Mouse (Mus musculus) heart, adult 2 months (tissue): Measurements from ENCODE around the gene Gm20431. TPM values are rescaled to one million over a fixed set of nuclear protein-coding genes. Genes with fewer than 3 reads are reported as not detected.
A peak's percentile ranks its signal among the peaks of the same experiment; 100 is the strongest.

Source experiments
- DNase-seq, 2 experiments: peaks; one replicate each; pipeline ENCODE4 v3.0.0; 2021
- H3K27ac ChIP-seq: fragments of 200-600 bp; 2 replicates; pipeline ENCODE4 v1.8.1; 2022
- H3K27me3 ChIP-seq: fragments of 200-500 bp; 2 replicates; pipeline ENCODE4 v1.6.1; 2012; ENCODE audit warnings: mild to moderate bottlenecking, low read length, inconsistent platforms, mixed read lengths; ENCODE audit not compliant: control insufficient read depth, insufficient read depth
- H3K36me3 ChIP-seq: fragments of 200-500 bp; 2 replicates; pipeline ENCODE4 v1.6.1; 2012; ENCODE audit warnings: low read length, inconsistent platforms; ENCODE audit not compliant: control insufficient read depth, insufficient read depth
- H3K4me1 ChIP-seq: fragments of 200-500 bp; 2 replicates; pipeline ENCODE4 v1.6.1; 2011; ENCODE audit warnings: low read length; ENCODE audit not compliant: control insufficient read depth, insufficient read depth
- H3K4me3 ChIP-seq: fragments of 200-600 bp; 2 replicates; pipeline ENCODE4 v1.8.1; 2022
- H3K79me2 ChIP-seq: fragments of 200-500 bp; replicated peaks from 2 replicates; pipeline ENCODE4 v1.6.1; 2012; ENCODE audit warnings: mild to moderate bottlenecking, inconsistent platforms, low read length, moderate library complexity, mixed read lengths; ENCODE audit not compliant: control insufficient read depth, insufficient read depth
- H3K9ac ChIP-seq: fragments of 200-500 bp; 2 replicates; pipeline ENCODE4 v1.6.1; 2012; ENCODE audit warnings: low read depth, mild to moderate bottlenecking, control low read depth, inconsistent platforms, low read length, mixed read lengths
- CTCF ChIP-seq: fragments of 200-600 bp; IDR thresholded peaks from 2 replicates; pipeline ENCODE4 v1.8.1; 2022; ENCODE audit warnings: antibody characterized with exemption, mild to moderate bottlenecking, moderate library complexity
- EP300 ChIP-seq: fragments of 200-500 bp; IDR thresholded peaks from 2 replicates; pipeline ENCODE4 v1.6.1; 2011; ENCODE audit warnings: low read depth, low read length, control low read depth; ENCODE audit not compliant: insufficient read depth
- POLR2A ChIP-seq: fragments of 200-500 bp; IDR thresholded peaks from 2 replicates; pipeline ENCODE4 v1.6.1; 2011; ENCODE audit warnings: mild to moderate bottlenecking, low read depth, low read length, control low read depth; ENCODE audit not compliant: insufficient read depth
- WGBS: fragments of 180-500 bp; shearing (Covaris S2); methylation state at CpG from one replicate; pipeline ENCODE4 v1.1.7; 2018; 5-methylcytosine and 5-hydroxymethylcytosine counted together
- intact Hi-C: fragments of 180-260 bp; cut with DNase I; formaldehyde crosslinking; loops from one replicate; pipeline ENCODE4 v1.15.1; 2025
- polyA plus RNA-seq: library from polyadenylated mRNA; depleted of rRNA; stranded (reverse); fragments of >200 nt; gene quantifications from 2 replicates; pipeline ENCODE4 v1.2.3, GENCODE M21; 2012
- total RNA-seq, 2 experiments: library from RNA; stranded (reverse); gene quantifications; 2 replicates each; pipeline ENCODE4 v1.2.3; 2021

The Gm20431 gene
- total and polyA plus RNA-seq, 3 experiments, result 15.6 to 21.0 (median 16.5) TPM

- H3K27me3 ChIP-seq, result no peaks in the 10 kb centered on the region
- H3K9ac ChIP-seq, result no peak overlapping the region
- WGBS, result 80% methylated on average over 14 of the region's 14 CpGs
- no peak overlapping the region for H3K4me3 ChIP-seq
- no peak for DNase-seq
- peaks cover 17% of the 10 kb centered on the region for H3K4me1 ChIP-seq
- peak overlapping the region; percentile 74 for H3K27ac ChIP-seq
- TF ChIP-seq CTCF (no peak), POLR2A (no peak)
- H3K79me2 ChIP-seq, result no peaks in the 10 kb centered on the region
- intact Hi-C loops, result no loop called here
- H3K36me3 ChIP-seq, result no peaks in the 10 kb centered on the region
Observed at GRCm38 (mm10) chr2:167695491-167695890, 34.2 kb upstream of the Gm20431 start.

DNA sequence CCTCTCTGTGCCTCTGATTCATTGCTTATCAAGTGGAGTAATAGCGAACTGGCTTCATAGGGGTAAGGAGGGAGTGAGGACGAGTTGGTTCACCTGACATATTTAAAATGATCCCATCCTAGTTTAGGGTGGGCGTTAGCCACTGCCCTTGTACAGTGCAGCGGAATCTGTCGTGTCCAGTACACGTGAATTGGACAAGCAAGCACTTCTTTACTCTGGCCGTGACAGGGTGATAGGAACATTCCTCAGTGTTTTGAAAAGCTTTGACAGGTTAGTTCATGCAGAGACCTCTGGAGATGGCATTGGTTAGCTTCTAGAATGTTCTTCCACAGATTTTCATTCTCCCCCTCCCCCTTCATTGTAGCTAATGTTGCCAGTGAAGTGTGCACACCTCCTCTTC lies 33.7 kb upstream of the Gm20431 start:
- 93% methylated on average over 7 of the region's 7 CpGs for WGBS
- intact Hi-C loops, result loop anchor here (5.0 kb wide), 1 partner anchor 152 kb away; no protein-coding TSS in a partner anchor
- Histone ChIP-seq H3K4me1 (peaks cover 17% of the 10 kb centered on the region), H3K9ac (no peak overlapping the region), H3K4me3 (no peak overlapping the region), H3K79me2 (no peaks in the 10 kb centered on the region), H3K36me3 (no peaks in the 10 kb centered on the region), H3K27me3 (no peaks in the 10 kb centered on the region), H3K27ac (no peak overlapping the region)
- TF ChIP-seq POLR2A (no peak), CTCF (no peak), EP300 (no peak)
- no peak for DNase-seq

DNA sequence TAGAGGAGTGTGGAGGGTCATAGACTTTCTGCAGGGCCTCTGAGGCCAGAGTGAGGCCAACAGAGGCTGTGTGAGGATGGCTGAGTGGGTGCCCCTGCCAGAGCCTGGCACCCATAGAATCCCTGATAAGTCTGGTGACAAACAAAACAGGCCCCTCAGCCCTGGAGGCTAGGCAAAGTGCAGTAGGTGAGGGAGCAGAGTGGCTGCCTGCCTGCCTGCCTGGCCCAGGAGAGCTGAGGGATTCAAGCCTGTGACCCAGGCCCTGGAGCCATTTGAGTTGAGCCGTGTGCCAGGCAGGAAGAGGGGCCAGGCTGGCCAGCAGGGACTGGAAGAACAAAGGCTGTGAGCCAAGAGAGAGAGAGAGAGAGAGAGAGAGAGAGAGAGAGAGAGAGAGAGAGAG lies 32.9 kb upstream of the Gm20431 start:
- no peak overlapping the region for H3K4me3 ChIP-seq
- H3K27me3 ChIP-seq, result no peaks in the 10 kb centered on the region
- H3K27ac ChIP-seq, result peak overlapping the region; percentile 52
- WGBS, result 26% methylated on average over 1 of the region's 1 CpGs
- TF ChIP-seq CTCF (no peak), EP300 (no peak), POLR2A (no peak)
- DNase-seq, result no peak
- no peaks in the 10 kb centered on the region for H3K36me3 ChIP-seq
- intact Hi-C loops, result loop anchor here (5.0 kb wide), 1 partner anchor 153 kb away; no protein-coding TSS in a partner anchor
- no peaks in the 10 kb centered on the region for H3K79me2 ChIP-seq
- peaks cover 17% of the 10 kb centered on the region for H3K4me1 ChIP-seq
- no peak overlapping the region for H3K9ac ChIP-seq

DNA sequence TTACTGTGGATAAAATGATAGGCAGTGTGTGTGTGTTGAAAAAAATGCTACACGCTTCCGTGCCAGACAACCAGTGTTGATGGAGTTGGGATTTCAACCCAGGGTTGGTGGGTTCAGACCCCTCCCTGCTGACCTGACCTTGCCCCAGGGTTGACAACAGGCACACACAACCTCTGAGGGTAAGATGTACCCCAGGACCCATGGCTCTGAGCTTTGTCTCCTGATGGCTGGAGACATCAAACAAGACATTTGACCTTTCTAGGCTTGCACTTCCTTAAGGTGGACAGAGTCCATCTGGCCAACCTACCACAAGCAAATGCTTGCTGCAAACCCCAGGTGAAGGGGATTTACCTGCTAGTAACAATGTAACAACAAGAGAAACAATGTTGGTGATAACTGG lies 32.2 kb upstream of the Gm20431 start:
- Histone ChIP-seq H3K79me2 (no peaks in the 10 kb centered on the region), H3K27me3 (no peaks in the 10 kb centered on the region), H3K36me3 (no peaks in the 10 kb centered on the region), H3K4me1 (peaks cover 17% of the 10 kb centered on the region), H3K4me3 (no peak overlapping the region), H3K27ac (peak overlapping the region; percentile 52; the same call in 1 of the 2 replicates), H3K9ac (no peak overlapping the region)
- TF ChIP-seq EP300, result no peak
- no peak for TF ChIP-seq CTCF
- TF ChIP-seq POLR2A, result no peak
- intact Hi-C loops, result loop anchor here (2.0 to 5.0 kb wide), 2 partner anchors 71 to 154 kb away; no protein-coding TSS in a partner anchor
- 87% methylated on average over 2 of the region's 2 CpGs for WGBS
- no peak for DNase-seq

- Histone ChIP-seq H3K36me3 (no peaks in the 10 kb centered on the region), H3K27me3 (no peaks in the 10 kb centered on the region), H3K9ac (no peak overlapping the region), H3K4me1 (peaks cover 15% of the 10 kb centered on the region), H3K27ac (no peak overlapping the region), H3K4me3 (no peak overlapping the region), H3K79me2 (no peaks in the 10 kb centered on the region)
- intact Hi-C loops, result loop anchor here (2.0 to 5.0 kb wide), 2 partner anchors 72 to 154 kb away; no protein-coding TSS in a partner anchor
- 59% methylated on average over 3 of the region's 3 CpGs for WGBS
- TF ChIP-seq POLR2A (peak; percentile 2; the same call in 1 of the 2 replicates), CTCF (no peak), EP300 (no peak)
- DNase-seq, result no peak
Observed at GRCm38 (mm10) chr2:167692831-167693230, 31.5 kb upstream of the Gm20431 start.

- intact Hi-C loops, result loop anchor here (2.0 to 5.0 kb wide), 3 partner anchors 73 to 155 kb away; no protein-coding TSS in a partner anchor
- TF ChIP-seq CTCF, result no peak
- TF ChIP-seq EP300, result no peak
- TF ChIP-seq POLR2A, result peak; percentile 35
- 63% methylated on average over 14 of the region's 14 CpGs for WGBS
- Histone ChIP-seq H3K27ac (peak overlapping the region; percentile 91), H3K4me1 (peaks cover 13% of the 10 kb centered on the region), H3K27me3 (no peaks in the 10 kb centered on the region), H3K4me3 (peak overlapping the region; percentile 79), H3K36me3 (no peaks in the 10 kb centered on the region), H3K79me2 (no peaks in the 10 kb centered on the region), H3K9ac (peak overlapping the region; percentile 84)
- DNase-seq, result peak in 1 of 2 experiments; percentile 39
Observed at GRCm38 (mm10) chr2:167691871-167692661, 30.8 kb upstream of the Gm20431 start.
